Mouse (Mus musculus): ENCODE results near the gene Sorcs3. TPM values are rescaled to one million over a fixed set of nuclear protein-coding genes. Genes with fewer than 3 reads are reported as not detected.
A peak's percentile ranks its signal among the peaks of the same experiment; 100 is the strongest.

Gene Sorcs3
- 4.2 and 4.9 TPM in 2 replicates for polyA plus RNA-seq (2015; fragmentation: Nextera tagmentation; extraction: Ambion mirVana)

DNA sequence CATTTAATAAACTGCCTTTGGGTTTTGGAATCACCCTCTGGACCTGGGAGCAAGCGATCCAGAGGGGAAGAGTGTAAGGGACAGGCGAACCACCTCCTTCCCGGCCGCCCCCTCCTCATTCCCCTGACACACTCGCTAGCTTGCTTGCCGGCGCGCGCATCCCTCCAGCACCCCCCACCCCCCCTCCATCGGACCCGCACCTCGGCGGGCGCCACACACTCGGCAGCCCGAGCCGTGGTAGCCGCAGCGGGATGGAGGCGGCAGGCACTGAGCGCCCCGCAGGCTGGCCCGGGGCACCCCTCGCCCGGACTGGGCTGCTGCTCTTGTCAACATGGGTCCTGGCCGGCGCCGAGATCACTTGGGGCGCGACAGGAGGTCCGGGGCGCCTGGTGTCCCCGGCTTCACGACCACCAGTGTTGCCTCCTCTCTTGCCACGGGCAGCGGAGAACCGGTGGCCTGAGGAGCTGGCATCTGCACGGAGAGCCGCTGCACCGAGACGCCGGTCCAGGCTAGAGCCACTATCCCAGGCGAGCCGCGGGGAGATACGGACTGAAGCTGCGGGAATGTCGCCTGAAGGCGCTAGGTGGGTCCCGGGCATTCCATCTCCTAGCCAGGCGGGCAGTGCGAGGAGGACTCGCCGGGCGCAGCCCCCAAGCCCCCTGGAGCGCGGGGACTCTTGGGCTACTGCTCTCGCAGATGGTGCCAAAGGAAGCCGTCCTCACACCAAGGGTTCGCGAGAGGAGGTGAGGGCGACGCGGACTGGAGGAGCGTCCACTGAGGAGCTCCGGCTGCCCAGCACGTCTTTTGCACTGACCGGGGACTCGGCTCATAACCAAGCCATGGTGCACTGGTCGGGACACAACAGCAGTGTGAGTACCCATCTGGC, at the start of gene Sorcs3:
Sorcs3 (plus strand) TSS at position 97 of the 886 bp plus-strand sequence.
- H3K27ac ChIP-seq, result peak within 1 kb of the TSS; percentile 28; the same call in 1 of the 2 replicates
- H3K36me3 ChIP-seq, result no peaks in the 10 kb centered on the region
- peak within 1 kb of the TSS; percentile 62 for H3K4me3 ChIP-seq
- peak within 1 kb of the TSS; percentile 75 for H3K9ac ChIP-seq
- peaks cover 66% of the 10 kb centered on the region for H3K27me3 ChIP-seq
- peak within 1 kb of the TSS; percentile 96 for H3K4me2 ChIP-seq (replicated peaks)
- H3K9me3 ChIP-seq, result peaks cover 5% of the 10 kb centered on the region; the same call in 1 of the 2 replicates
- WGBS, result under 1% methylated on average over 67 of the region's 70 CpGs
- peak; percentile 44 for ATAC-seq (ENCODE audit: low FRiP score, low read depth)
- H3K4me1 ChIP-seq, result peaks cover 42% of the 10 kb centered on the region

DNA sequence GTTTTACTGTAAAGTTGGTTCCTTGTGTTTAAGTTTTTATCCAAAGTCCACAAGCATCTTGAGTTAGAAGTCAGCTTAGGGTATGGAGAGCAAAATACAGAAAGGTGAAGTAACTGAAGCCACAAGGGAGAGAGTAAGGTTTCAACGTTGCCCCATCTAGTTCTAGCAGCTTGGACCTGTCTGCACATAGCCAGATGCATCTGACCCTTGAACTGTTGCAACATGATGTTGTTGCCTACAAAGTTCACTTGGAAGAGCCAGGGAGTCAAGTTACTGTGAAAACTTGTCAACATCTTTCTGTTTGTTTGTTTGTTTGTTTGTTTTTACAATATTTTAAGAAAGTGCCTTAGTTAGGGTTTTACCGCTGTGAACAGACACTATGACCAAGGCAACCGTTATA, 40.5 kb upstream of the Sorcs3 start:
- Histone ChIP-seq H3K4me1 (no peaks in the 10 kb centered on the region), H3K4me2 (replicated peaks) (no peak overlapping the region), H3K9ac (no peak overlapping the region), H3K36me3 (no peaks in the 10 kb centered on the region), H3K4me3 (no peak overlapping the region), H3K9me3 (no peaks in the 10 kb centered on the region), H3K27me3 (no peaks in the 10 kb centered on the region), H3K27ac (no peak overlapping the region)
- 86% methylated on average over 3 of the region's 3 CpGs for WGBS
- no peak for ATAC-seq (ENCODE audit: low FRiP score, low read depth)

DNA sequence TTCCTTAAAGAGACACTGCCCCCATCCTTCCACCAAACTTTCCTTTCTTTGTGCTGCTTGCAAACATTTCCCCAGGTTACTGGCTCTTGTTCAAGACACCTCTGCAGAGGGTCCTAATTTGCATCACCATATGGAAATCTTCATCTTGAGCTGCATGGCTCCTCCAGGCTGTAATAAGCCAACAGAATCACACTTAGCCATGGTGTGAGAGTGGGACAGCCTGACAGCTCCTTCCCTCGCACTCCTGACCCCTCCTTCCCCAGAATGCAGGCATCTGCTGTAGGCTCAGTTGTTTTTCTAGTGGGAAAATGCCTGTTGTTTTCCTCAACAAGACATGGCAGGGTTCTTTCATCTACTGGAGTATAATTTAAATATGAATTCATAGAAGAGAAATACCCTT, 38.7 kb upstream of the Sorcs3 start:
- no peak overlapping the region for H3K9ac ChIP-seq
- H3K4me2 ChIP-seq (replicated peaks), result no peak overlapping the region
- no peaks in the 10 kb centered on the region for H3K4me1 ChIP-seq
- 39% methylated on average over 1 of the region's 1 CpGs for WGBS
- H3K27ac ChIP-seq, result no peak overlapping the region
- no peaks in the 10 kb centered on the region for H3K9me3 ChIP-seq
- ATAC-seq (ENCODE audit: low FRiP score, low read depth), result no peak
- no peaks in the 10 kb centered on the region for H3K27me3 ChIP-seq
- no peaks in the 10 kb centered on the region for H3K36me3 ChIP-seq
- H3K4me3 ChIP-seq, result no peak overlapping the region

DNA sequence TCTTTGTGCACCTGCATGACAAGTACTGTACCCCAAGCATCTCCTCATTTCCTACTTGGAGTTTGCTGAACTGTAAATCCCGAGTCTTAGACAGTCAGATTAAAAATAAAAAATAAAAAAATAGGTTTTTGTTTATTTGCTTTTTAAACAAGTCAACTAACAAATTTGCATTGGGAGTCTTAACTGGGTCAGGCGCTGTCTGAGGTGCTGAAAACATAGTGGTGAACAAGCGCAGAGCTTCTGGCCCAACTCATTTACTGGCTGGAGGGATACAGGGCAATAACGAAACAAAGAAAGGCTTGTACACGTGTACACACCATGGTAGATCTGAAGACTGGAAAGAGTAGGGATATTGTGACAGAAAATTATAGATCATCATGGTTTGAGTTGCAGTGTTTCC, 37.5 kb upstream of the Sorcs3 start:
- 40% methylated on average over 5 of the region's 5 CpGs for WGBS
- Histone ChIP-seq H3K9ac (no peak overlapping the region), H3K36me3 (no peaks in the 10 kb centered on the region), H3K4me2 (replicated peaks) (no peak overlapping the region), H3K4me3 (no peak overlapping the region), H3K4me1 (no peaks in the 10 kb centered on the region), H3K27me3 (no peaks in the 10 kb centered on the region), H3K27ac (no peak overlapping the region), H3K9me3 (no peaks in the 10 kb centered on the region)
- no peak for ATAC-seq (ENCODE audit: low FRiP score, low read depth)

DNA sequence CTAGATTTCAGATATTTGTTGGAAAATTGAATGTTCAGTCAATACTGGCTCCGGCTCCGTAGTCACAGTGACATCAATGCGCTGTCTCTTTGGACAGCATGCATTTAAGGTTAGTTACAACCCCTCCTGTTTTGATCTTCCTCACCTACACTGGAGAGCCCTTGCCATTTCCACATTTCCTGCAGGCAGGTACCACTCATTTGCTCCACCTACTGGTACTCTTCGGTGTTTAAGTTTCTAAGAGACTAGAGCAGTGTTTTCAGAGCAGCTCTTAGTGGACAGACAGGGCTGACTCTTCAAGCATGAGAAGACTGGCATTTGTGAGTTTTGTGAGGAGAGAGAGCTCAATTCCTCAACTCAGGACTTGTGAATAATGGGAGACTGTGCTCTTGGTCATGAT, 31.1 kb upstream of the Sorcs3 start:
- Histone ChIP-seq H3K4me3 (no peak overlapping the region), H3K9me3 (no peaks in the 10 kb centered on the region), H3K27ac (no peak overlapping the region), H3K4me2 (replicated peaks) (no peak overlapping the region), H3K27me3 (no peaks in the 10 kb centered on the region), H3K36me3 (no peaks in the 10 kb centered on the region), H3K9ac (no peak overlapping the region), H3K4me1 (no peaks in the 10 kb centered on the region)
- 64% methylated on average over 4 of the region's 4 CpGs for WGBS
- ATAC-seq (ENCODE audit: low FRiP score, low read depth), result no peak

DNA sequence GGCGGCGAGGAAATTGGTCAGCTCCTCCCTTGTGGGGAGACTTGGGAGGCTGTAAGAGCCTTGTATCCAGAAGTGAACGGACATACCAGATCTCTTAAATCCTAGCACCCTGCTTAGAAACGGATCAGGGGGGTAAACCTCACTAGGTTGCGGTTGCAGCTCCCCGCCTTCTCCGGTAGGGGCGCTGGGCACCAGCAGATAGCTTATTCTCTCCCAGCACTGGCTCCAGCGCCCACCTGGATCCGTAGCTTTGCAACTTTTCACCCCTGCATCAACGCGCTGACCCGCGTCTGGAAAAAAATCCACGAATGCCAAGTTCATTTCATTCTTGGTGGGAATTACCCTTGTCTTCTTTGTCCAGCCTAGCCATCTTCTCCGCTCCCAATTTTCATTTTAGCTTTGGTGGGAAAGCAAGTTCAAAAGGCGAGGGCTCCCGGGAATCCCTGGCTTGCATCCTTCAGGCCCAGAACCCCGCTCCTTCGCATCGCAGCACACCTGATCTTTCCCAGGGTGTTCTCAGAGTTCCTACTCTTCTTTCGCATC, 1.8 kb upstream of the Sorcs3 start:
- H3K9me3 ChIP-seq, result peaks cover 5% of the 10 kb centered on the region; the same call in 1 of the 2 replicates
- H3K4me3 ChIP-seq, result peak overlapping the region; percentile 62
- ATAC-seq (ENCODE audit: low FRiP score, low read depth), result 0 out of 2 replicates have a peak, but pooled peaks have one; percentile 12
- peak overlapping the region; percentile 96 for H3K4me2 ChIP-seq (replicated peaks)
- H3K27ac ChIP-seq, result no peak overlapping the region
- H3K36me3 ChIP-seq, result no peaks in the 10 kb centered on the region
- H3K27me3 ChIP-seq, result peaks cover 56% of the 10 kb centered on the region
- 2% methylated on average over 22 of the region's 22 CpGs for WGBS
- H3K9ac ChIP-seq, result no peak overlapping the region
- peaks cover 24% of the 10 kb centered on the region for H3K4me1 ChIP-seq

DNA sequence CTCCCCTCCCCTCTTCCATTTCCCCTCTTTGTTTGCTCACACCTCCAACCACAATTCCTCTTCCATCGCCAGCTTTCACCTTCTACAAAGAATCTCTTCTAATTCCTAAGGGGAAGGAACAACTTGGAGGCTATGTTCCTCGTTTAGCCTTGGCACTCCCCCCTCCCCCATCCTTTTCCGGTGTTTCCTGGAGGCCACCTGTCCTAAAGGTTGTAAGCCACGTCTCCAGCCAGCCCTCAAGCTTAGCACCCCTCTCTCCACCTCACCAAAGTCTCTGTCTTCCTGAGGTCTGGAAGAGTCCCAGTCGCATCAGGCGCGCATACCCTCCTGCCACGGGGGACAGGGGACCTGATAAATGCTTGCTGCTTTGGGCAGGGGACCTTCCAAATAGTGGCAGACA, 1.3 kb upstream of the Sorcs3 start:
- no peaks in the 10 kb centered on the region for H3K36me3 ChIP-seq
- H3K27me3 ChIP-seq, result peaks cover 60% of the 10 kb centered on the region
- peak overlapping the region; percentile 75; the same call in 1 of the 2 replicates for H3K9ac ChIP-seq
- H3K9me3 ChIP-seq, result peaks cover 5% of the 10 kb centered on the region; the same call in 1 of the 2 replicates
- no peak for ATAC-seq (ENCODE audit: low FRiP score, low read depth)
- under 1% methylated on average over 8 of the region's 8 CpGs for WGBS
- H3K4me3 ChIP-seq, result peak overlapping the region; percentile 62
- no peak overlapping the region for H3K27ac ChIP-seq
- H3K4me2 ChIP-seq (replicated peaks), result peak overlapping the region; percentile 96
- peaks cover 28% of the 10 kb centered on the region for H3K4me1 ChIP-seq

DNA sequence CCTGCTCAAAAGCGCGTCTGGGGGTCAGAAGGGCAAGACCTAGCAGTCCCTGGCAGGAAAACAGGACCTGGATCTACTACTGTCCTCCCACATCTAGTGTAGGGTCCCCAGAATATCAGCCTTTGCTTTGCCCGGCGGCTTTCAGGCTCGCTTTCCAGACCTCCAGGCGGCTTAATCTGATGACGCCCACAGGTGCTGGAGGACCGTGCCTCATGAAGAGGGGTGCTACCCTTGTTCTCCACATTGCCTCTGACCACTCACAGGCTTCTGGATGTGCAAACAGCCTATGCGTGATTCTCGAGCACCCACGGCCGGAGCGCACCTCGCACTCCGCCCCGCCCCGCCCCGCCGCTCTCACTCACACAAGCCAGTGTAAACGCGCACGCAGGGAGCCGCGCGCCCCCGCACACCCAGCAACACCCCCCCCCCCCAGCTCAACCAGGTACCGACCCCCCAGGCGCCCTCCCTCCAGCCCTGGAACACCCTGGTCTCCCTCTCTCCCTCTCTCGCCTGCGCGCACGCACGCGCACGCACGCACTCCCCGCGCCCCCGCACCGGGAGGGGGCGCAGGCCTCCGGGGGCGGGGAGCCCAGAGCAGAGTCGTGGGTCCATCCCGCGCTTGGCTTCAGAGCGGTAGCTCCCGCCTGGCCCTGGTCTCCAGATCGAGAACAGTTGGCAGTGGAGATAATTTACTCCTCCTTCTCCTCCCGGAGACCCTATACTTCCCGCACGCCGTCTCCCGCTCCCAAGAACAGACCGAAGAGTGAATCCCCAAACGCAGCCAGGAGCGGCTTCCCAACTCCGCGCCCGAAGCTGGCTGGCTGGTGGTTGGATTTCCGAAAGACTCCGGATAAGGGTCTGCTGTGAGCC, 698 bp upstream of the Sorcs3 start:
- Histone ChIP-seq H3K4me2 (replicated peaks) (peak overlapping the region; percentile 96), H3K36me3 (no peaks in the 10 kb centered on the region), H3K27me3 (peaks cover 64% of the 10 kb centered on the region), H3K4me1 (peaks cover 35% of the 10 kb centered on the region), H3K27ac (no peak overlapping the region), H3K4me3 (peak overlapping the region; percentile 62), H3K9me3 (peaks cover 5% of the 10 kb centered on the region; the same call in 1 of the 2 replicates), H3K9ac (peak overlapping the region; percentile 75)
- WGBS, result under 1% methylated on average over 39 of the region's 62 CpGs
- ATAC-seq (ENCODE audit: low FRiP score, low read depth), result peak; percentile 25; the same call in 1 of the 2 replicates

DNA sequence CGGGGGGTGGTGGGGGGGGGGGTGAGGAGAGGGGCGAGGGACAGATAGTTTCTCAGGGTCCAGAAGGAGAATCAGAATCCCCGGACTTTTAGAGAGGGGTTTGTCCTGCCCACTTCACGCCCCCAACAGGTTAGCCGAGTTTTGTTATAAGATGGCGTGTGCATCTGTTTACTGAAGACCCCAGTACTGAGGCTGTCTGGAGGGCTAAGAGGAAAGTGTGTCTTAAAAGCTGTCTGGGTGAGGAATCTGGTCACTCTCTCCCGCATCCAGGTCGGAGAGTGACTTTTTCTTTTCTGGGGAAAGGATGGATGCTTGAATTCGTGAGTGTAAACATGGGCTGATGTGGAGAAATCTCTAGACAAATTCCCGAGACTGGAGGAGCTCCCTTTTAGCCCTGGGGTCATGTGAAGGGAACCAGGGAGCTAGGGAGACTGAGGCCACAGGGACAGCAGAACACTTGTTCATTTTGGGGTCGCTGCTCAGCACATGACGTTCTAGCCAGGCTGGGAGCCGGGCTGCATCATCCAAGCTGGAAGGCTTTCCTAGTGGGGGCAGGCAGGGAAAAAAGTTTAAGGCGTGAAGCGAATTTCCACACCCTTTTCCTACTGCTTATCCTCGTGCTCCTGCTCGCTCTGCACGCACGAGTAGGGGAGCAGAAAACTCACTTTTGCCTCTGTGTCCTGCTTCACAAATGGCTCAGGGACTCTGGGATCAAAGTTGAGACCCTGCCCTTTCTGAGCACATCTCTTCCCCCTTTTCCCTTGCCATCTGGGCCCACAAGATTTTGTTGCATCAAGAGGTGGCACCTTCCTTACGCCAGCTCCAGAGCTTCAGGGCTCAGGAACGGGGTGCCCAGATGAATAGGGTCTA, 1.3 kb downstream of the Sorcs3 start:
- H3K27me3 ChIP-seq, result peaks cover 69% of the 10 kb centered on the region
- peaks cover 4% of the 10 kb centered on the region; the same call in 1 of the 2 replicates for H3K9me3 ChIP-seq
- peak overlapping the region; percentile 62 for H3K4me3 ChIP-seq
- no peaks in the 10 kb centered on the region for H3K36me3 ChIP-seq
- ATAC-seq (ENCODE audit: low FRiP score, low read depth), result no peak
- H3K4me1 ChIP-seq, result peaks cover 42% of the 10 kb centered on the region
- no peak overlapping the region; the same call in 1 of the 2 replicates for H3K27ac ChIP-seq
- 3% methylated on average over 21 of the region's 21 CpGs for WGBS
- peak overlapping the region; percentile 75 for H3K9ac ChIP-seq
- H3K4me2 ChIP-seq (replicated peaks), result peak overlapping the region; percentile 96

DNA sequence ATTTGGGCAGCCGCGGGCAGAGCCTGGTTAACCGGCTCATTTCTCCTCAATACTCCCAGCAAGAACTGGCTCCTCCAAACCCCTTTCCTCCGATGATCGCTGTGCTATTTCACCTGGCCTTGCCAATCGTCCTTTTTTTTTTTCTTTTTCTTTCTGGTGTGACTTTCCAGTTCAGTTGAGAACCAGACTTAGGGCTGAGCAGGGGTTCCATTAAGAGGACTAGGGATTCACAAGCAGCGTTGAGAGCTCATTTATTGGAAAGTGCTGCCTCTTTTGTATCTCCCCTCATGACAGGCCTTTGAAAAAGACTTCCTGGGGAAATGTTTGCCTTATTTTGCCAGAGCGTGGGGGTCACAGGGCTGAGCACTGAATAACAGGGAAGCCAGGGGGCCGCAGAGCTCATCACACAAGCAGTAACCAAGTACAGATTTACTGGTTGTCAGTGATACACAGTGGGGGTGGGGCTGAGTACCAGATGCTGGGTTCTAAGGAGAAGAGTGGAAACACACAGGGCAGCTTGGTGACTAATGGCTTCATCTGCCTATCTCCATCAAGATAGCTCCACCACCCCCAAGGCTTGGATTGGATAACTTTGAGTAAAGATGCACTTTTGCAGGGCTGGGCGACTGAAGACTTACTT, 2.0 kb downstream of the Sorcs3 start:
- Histone ChIP-seq H3K9me3 (peaks cover 9% of the 10 kb centered on the region; the same call in 1 of the 2 replicates), H3K27ac (no peak overlapping the region), H3K36me3 (no peaks in the 10 kb centered on the region), H3K27me3 (peaks cover 69% of the 10 kb centered on the region), H3K4me2 (replicated peaks) (peak overlapping the region; percentile 96), H3K4me3 (peak overlapping the region; percentile 62), H3K4me1 (peaks cover 42% of the 10 kb centered on the region), H3K9ac (no peak overlapping the region)
- WGBS, result 10% methylated on average over 10 of the region's 10 CpGs
- ATAC-seq (ENCODE audit: low FRiP score, low read depth), result no peak
